Mouse (Mus musculus) adrenal gland, postnatal 10 days (tissue): ENCODE measurements around the gene Prkaa1. TPM values are rescaled to one million over a fixed set of nuclear protein-coding genes. Genes with fewer than 3 reads are reported as not detected.

ENCODE experiments used
- DNase-seq: peaks from one replicate; pipeline ENCODE4 v3.0.0; 2021; ENCODE audit warnings: mixed read lengths
- long read RNA-seq, 2 experiments: library from polyadenylated mRNA; stranded (forward); transcript quantifications; one replicate each; pipeline ENCODE4 v2.0.0; 2021
- total RNA-seq, 2 experiments: library from RNA; stranded (reverse); gene quantifications; 2 replicates each; pipeline ENCODE4 v1.2.3; 2021

Gene Prkaa1
- total RNA-seq: 10 to 100 TPM; 27.8 to 31.8 TPM
- long read RNA-seq, experiment 1, full-length matches to known transcripts: 10 of 12 reads
- long read RNA-seq, experiment 1, partial matches to known transcripts: 1 of 12 reads
- long read RNA-seq, experiment 1, other reads (novel, unspliced or antisense): 1 of 12 reads
- long read RNA-seq, experiment 2, full-length matches to known transcripts: 11 of 14 reads
- long read RNA-seq, experiment 2, partial matches to known transcripts: 2 of 14 reads
- long read RNA-seq, experiment 2, other reads (novel, unspliced or antisense): 1 of 14 reads

DNA sequence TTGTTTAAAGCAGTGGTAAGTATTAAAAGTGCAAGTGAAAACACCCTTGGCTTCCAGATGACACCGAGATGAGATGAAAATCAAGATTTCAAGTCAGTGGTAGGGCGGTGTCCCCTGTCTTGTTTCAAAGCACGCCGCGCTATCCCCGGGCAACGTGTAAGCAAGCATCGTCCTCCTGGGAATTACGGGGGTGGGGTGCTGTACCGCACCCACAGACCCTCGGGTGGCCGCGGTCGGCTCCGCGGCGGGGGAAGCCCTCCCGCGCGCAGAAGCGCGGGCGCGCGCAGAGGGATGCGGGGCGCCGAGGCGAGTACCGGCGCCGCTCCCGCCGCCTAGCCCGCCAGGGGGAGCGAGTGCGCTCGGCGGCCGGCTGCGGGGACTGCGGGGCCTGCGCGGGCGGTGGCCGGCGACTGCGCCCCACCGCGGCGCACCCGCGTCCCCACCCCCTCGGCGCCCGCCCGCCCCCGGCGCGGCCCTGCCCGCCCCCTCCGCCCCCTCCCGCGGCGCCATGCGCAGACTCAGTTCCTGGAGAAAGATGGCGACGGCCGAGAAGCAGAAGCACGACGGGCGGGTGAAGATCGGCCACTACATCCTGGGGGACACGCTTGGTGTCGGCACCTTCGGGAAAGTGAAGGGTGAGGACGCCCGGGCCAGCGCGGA, at the start of gene Prkaa1:
Prkaa1 (plus strand) TSS at position 501 of the 660 bp plus-strand sequence.
- DNase-seq: peak; percentile 87

DNA sequence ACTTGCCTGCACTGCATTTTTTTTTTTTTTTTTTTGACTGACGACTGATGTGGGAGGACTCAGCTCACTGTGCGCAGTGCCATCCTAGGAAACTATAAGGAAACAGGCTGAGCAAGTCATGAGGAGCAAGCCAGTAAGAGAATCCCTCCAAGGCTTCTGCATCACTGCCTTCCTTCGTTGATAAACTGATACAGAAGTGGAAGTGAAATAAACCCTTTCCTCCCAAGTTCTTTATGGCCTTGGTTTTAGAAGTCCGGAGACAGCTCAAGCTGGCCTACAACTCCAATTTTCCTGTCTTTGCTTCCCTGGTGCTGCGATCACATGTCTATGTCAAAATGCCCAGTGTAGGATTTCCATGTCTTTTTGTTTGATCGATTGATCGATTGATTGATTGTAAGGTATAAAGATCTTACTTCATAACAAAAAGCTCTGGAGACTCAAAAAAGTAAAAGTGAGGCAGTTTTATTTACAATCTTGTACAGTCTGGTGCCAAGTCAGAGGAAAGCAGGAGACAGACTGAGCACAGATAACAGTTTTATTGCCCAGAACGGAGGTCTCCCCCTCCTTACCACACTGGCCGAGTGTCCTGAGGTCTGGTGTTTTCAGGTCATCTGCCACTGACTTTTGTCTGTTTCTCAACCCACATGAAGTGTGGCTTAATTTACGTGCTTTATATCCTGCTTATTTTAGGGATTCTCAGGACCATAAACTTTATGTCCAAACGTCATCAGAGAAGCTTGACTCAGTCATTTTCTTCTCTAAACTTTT, 47.9 kb upstream of the Prkaa1 start:
- DNase-seq: no peak

DNA sequence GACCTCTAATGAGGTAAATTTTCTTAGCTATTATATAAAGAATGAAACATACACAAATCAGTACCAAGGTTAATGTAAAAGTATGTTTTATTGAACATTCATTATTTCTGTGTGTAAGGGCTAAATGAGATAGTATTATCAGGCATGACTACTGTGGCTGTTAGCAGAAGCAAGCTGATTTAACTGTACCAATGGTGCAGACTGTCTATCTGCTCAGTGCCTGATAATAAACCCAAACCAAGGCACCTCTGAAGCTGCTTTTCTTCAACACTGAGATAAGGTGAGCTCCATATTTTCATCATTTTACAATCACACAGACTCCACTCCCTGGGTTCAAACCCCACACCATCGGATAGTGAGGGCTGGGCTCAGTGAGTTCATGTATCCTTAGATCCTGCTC, 46.3 kb upstream of the Prkaa1 start:
- DNase-seq: no peak

DNA sequence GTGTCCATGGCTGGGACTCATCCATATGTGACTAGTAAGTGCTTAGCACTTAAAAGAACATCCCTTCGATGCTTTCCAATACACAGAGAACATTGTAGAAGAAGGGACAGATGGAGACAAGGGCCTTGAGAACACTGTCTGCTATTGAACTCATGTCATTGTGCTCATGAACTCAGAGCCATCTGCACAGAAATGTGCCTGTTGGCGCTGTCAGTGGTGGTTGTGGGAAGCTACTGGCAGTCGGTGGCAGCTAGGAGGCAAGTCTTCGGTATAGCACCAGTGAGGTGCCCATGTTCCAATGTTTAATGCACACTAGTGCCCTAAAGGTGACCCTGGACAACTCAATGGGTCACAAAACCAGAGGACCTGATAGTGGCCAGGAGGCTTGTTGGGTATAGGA, 41.3 kb upstream of the Prkaa1 start:
- DNase-seq: no peak

- no peak for DNase-seq
These were observed 37.8 kb upstream of the Prkaa1 start for GRCm38 (mm10) chr15:5105891-5106290.

- no peak for DNase-seq
These were observed 37.4 kb upstream of the Prkaa1 start for GRCm38 (mm10) chr15:5106293-5106692.

- peak; percentile 37 for DNase-seq
These were observed 35.7 kb upstream of the Prkaa1 start, which contains the start of gene Card6 for GRCm38 (mm10) chr15:5107686-5108654. Gene Card6 (minus strand): TSS chr15:5108539.

DNA sequence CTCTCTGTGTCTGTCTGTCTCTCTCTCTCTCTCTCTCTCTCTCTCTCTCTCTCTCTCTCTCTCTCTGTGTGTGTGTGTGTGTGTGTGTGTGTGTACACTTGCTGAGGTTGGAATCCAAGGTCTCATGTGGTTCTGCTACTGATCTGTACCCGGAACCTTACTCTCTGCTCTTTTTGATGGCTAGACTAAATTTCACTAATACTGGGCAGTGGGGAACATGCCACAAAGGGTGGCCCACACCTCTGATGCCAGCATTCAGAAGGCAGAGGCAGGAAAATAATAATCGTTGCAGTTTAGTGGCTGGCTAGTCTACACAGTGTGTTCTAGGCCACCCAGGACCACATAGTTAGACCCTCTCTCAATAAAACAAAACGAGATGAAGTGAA, 35.0 kb upstream of the Prkaa1 start:
- no peak for DNase-seq

DNA sequence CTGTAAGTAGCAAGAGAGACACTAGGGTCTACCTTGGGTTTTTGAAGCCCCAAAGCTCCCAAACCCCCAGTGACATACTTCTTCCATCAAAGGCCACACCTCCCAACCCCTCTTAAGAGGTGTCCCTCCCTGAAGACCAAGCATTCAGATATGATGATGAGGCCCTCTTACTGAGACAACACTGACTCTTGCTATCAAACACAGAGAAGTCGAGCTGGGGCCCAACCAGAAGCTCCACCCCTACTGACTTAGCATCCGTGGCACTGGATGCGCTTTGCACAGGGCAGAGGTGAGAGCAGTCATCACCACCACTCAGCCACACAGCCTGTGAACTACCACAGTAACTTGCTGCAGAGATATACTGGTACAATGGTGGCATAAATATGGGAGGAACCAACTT, 31.0 kb upstream of the Prkaa1 start:
- DNase-seq: no peak

DNA sequence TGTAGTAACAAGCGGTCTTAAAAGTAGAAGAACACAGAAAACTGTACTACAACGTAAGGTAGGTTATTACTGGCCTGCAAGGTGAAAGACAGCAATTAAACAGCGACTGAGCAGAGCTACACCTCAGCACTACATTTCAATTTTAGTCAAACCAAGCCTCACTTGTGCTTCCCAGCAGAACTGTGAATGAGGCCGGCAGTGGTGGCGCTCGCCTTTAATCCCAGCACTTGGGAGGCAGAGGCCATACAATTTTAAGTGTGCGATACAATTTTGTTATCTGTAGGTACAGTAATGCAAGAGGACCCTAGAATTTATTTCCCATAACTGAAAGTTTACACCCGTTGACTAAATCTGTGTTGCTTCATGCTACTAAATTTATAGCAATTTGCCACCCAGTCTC, 28.5 kb upstream of the Prkaa1 start:
- no peak for DNase-seq

DNA sequence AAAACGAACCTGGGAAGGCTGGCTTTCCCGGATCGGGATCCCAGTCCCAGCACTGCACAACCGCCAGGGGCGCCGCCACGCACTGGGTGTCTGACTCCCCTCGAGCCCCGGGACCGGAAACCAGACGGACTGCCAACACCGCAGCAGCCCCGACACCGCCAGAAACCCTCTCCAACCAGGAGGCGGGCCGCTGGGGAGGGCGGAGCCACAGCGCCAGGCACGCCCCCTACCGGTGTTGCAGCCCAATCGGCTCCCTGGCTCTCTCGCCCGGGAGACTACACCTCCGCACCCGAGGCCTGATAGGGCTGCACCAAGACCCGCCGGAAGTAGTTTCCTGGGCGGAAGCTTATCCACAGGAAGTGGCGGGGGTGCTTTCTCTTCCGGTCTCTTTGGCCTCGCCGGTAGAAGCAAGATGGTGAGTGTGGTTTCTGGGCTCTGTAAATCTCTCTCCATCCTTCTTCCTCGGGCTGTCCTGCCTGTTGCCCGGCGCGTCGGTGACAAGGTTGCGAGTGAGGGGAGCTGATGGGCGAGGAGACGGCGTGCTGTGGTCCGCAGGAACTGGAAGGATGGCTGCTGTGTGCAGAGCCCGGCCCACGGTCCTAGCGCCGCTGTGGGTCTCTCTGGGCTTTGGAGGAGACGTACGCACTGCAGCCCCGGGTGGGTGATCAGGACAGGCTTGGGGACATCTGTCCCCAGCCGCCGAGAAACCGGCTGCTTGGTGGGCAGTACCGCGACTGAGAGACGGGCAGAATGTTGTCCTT, 27.2 kb upstream of the Prkaa1 start, which contains the start of gene Rpl37:
Rpl37 (plus strand) TSS at position 376 of the 761 bp plus-strand sequence.
- peak; percentile 100 for DNase-seq

- peak; percentile 43 for DNase-seq
These were observed 26.5 kb upstream of the Prkaa1 start for GRCm38 (mm10) chr15:5117031-5117601.

DNA sequence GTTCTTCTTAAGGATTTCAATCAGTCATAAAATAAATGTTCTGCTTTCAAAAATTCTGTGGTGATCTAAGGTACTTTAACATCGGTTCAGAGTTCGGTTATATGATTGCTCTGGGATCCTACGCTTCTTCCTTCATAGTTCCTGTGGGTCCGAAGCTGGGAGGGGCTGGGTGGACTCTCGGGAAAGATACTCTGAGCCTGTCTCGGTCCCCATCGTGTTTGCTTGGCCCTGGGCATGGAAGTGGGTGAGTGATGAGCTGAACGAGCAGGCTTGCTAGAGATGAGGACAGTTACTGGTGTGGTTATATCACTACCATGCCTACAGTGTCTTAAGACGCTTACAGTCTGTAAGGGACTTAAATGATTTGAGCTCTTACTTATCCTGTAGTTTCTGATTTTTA, 25.0 kb upstream of the Prkaa1 start:
- DNase-seq: no peak

- DNase-seq: no peak
These were observed 24.5 kb upstream of the Prkaa1 start for GRCm38 (mm10) chr15:5119192-5119591.

- no peak for DNase-seq
These were observed 24.0 kb upstream of the Prkaa1 start for GRCm38 (mm10) chr15:5119707-5120106.

DNA sequence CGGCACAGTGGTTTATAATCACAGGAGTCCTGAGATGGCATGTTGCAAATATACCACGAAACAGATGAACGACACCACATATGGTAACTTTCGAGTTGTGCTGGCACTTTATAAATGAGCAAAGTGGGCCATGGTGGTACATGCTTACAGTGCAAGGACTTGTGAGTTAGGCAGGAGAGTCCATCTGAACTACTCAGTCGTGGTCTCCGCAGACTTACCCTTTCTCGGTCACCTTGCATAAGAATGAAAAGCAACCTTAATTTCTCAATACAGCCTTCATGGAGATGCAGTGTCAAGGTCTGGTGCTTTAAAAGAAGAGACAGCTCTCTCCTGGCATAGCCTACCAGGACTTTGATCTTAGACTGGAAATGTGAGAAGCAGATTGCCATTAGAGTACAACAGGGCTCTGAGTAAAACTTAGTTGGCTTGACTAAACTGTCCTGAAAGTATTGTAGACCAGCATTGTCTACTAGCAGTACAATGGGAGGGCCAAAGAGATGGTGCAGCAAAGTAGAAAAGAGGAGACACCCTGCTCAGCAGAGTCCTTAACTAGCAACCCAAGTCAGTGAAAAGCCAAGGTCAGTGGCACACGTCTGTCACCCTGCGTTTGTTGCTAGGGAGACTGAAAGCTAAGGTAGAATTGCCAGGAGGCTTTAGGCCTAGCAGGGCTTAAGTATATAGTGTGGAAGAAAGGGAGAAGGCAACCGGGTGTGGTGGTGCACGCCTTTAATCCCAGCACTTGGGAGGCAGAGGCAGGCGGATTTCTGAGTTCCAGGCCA, 21.9 kb upstream of the Prkaa1 start:
- DNase-seq: no peak

DNA sequence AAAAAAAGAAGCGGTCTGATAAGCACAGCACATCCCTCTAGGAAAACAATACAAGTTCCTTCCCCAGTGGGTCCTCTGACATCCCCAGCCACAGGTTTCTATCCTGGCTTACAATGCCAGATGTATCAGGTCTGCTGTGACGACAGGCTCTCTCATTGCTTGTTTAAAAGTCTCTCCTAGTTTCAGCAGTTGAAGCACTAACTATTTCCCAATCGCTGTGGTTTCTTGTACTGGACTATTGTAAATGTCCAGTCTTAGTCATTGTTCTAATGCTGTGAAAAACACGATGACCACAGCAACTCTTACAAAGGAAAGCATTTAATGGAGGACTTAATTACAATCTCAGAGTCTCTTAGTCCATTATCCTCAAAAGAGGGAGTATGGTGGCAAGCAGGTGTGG, 17.2 kb upstream of the Prkaa1 start:
- DNase-seq: no peak

GRCm38 (mm10) chr15:5127487-5127886, 16.2 kb upstream of the Prkaa1 start:
- DNase-seq: no peak

GRCm38 (mm10) chr15:5128176-5128940, 15.3 kb upstream of the Prkaa1 start:
- DNase-seq: no peak
